Mouse (Mus musculus) heart, postnatal 0 days (tissue): ENCODE data around the gene Defb13. TPM values are rescaled to one million over a fixed set of nuclear protein-coding genes. Genes with fewer than 3 reads are reported as not detected.

Experiments used
- ATAC-seq: fragments of 200-750 bp; cut with Nextera tagmentation; 2 replicates; pipeline ENCODE4 v1.8.0; 2017; ENCODE audit warnings: low read depth, moderate number of reproducible peaks, moderate library complexity; ENCODE audit not compliant: insufficient read depth
- DNase-seq: peaks from one replicate; pipeline ENCODE4 v3.0.0-alpha.2; 2016; ENCODE audit warnings: low spot score
- H3K27ac ChIP-seq: fragments of 300-500 bp; sonication (generic); 2 replicates; pipeline ENCODE4 v1.5.1; 2014; ENCODE audit warnings: low read depth, mild to moderate bottlenecking
- H3K27me3 ChIP-seq: fragments of 300-500 bp; sonication (generic); 2 replicates; pipeline ENCODE4 v1.6.1; 2014; ENCODE audit warnings: low read length, mixed read lengths; ENCODE audit not compliant: control insufficient read depth, insufficient read depth
- H3K36me3 ChIP-seq: fragments of 300-500 bp; sonication (generic); replicated peaks from 2 replicates; pipeline ENCODE4 v1.6.1; 2014; ENCODE audit warnings: low read length, mixed read lengths; ENCODE audit not compliant: control insufficient read depth, insufficient read depth
- H3K4me1 ChIP-seq: fragments of 300-500 bp; sonication (generic); 2 replicates; pipeline ENCODE4 v1.6.1; 2014; ENCODE audit warnings: antibody characterized with exemption; ENCODE audit not compliant: control insufficient read depth, insufficient read depth
- H3K4me2 ChIP-seq: fragments of 300-500 bp; sonication (generic); 2 replicates; pipeline ENCODE4 v1.6.1; 2014; ENCODE audit warnings: low read depth, mild to moderate bottlenecking, low read length, moderate library complexity
- H3K4me3 ChIP-seq: fragments of 300-500 bp; sonication (generic); 2 replicates; pipeline ENCODE4 v1.5.1; 2014; ENCODE audit warnings: low read depth, low read length
- H3K9ac ChIP-seq: fragments of 300-500 bp; sonication (generic); replicated peaks from 2 replicates; pipeline ENCODE4 v1.6.1; 2014; ENCODE audit warnings: low read depth, low read length, mixed read lengths
- H3K9me3 ChIP-seq: fragments of 300-500 bp; sonication (generic); replicated peaks from 2 replicates; pipeline ENCODE4 v1.6.1; 2016; ENCODE audit warnings: low read length; ENCODE audit not compliant: control insufficient read depth
- CTCF ChIP-seq: IDR thresholded peaks from 2 replicates; pipeline ENCODE4 v1.5.1; 2016; ENCODE audit warnings: antibody characterized with exemption, control low read depth, low read depth
- EP300 ChIP-seq: IDR thresholded peaks from 2 replicates; pipeline ENCODE4 v1.6.1; 2016; ENCODE audit warnings: antibody characterized with exemption, low read depth
- WGBS: fragments of 180-500 bp; shearing (Covaris S2); extraction: QIAGEN DNeasy Blood & Tissue Kit; methylation state at CpG from one replicate; pipeline ENCODE4 v1.1.7; 2014; 5-methylcytosine and 5-hydroxymethylcytosine counted together
- polyA plus RNA-seq: library from polyadenylated mRNA; unstranded; fragments of >200 nt; fragmentation: Nextera tagmentation; extraction: Ambion mirVana; gene quantifications from 2 replicates; pipeline ENCODE4 v1.2.1, GENCODE M21; 2015
- total RNA-seq: library from RNA; depleted of rRNA; stranded (reverse); fragments of >200 nt; gene quantifications from 2 replicates; pipeline ENCODE4 v1.2.3, GENCODE M21; 2014; ENCODE audit warnings: low replicate concordance; rRNA removed

Gene Defb13
- total and polyA plus RNA-seq, 2 experiments from 2014 or later: not detected

DNA sequence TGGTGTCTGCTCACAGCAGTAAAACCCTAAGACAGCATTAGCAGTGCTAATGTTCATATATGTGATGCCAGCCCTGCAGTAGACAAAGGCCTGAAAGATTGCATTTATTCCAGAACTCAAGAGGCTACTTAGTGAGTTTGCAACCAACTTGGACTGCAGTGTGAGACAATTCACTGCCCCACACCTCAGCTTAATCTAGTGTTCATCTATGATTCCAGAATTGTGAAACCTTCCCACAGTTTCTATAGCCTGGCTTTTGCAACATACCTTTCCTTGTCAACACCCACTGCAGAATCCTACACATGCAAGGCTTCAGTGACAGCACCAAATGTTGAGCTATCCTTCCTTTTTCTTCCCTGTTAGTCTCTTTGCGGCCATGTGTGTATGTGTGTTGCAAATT lies 20.1 kb downstream of the Defb13 start:
- WGBS: 63% methylated on average over 1 of the region's 1 CpGs
- Histone ChIP-seq H3K9me3 (no peaks in the 10 kb centered on the region), H3K27ac (no peak overlapping the region), H3K4me1 (no peaks in the 10 kb centered on the region), H3K36me3 (no peaks in the 10 kb centered on the region), H3K4me3 (no peak overlapping the region), H3K9ac (no peak overlapping the region), H3K4me2 (no peak overlapping the region), H3K27me3 (no peaks in the 10 kb centered on the region)
- DNase-seq: no peak
- no peak for TF ChIP-seq CTCF
- TF ChIP-seq EP300: no peak
- no peak for ATAC-seq

DNA sequence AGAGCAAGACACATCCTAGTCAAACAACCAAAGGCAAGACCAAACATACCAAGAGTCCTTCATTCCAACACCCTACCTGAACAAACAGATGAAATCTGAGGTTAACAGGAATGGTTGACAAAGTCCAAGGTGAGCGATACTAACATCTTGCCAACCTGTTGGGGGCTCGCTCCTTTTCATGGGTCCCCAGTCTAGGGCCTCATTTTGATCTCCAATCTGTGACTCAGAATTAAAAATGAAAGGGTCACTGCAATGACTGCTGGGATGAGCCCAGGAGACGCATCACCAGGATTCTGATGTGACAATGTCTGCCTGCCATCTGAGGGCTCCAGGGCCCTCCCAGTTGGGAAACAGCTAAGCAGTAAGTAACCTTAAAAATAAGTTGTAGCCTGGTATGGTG lies 22.9 kb downstream of the Defb13 start, which contains the start of gene Ccdc70:
Ccdc70 (plus strand) TSS at position 301 of the 400 bp plus-strand sequence.
- H3K36me3 ChIP-seq: no peaks in the 10 kb centered on the region
- no peak for ATAC-seq
- H3K4me2 ChIP-seq: no peak within 1 kb of the TSS
- H3K27me3 ChIP-seq: no peaks in the 10 kb centered on the region
- H3K9me3 ChIP-seq: no peaks in the 10 kb centered on the region
- H3K27ac ChIP-seq: no peak within 1 kb of the TSS
- no peak within 1 kb of the TSS for H3K9ac ChIP-seq
- no peaks in the 10 kb centered on the region for H3K4me1 ChIP-seq
- H3K4me3 ChIP-seq: no peak within 1 kb of the TSS
- WGBS: 81% methylated on average over 3 of the region's 3 CpGs
- no peak for DNase-seq
- TF ChIP-seq CTCF: no peak
- no peak for TF ChIP-seq EP300

DNA sequence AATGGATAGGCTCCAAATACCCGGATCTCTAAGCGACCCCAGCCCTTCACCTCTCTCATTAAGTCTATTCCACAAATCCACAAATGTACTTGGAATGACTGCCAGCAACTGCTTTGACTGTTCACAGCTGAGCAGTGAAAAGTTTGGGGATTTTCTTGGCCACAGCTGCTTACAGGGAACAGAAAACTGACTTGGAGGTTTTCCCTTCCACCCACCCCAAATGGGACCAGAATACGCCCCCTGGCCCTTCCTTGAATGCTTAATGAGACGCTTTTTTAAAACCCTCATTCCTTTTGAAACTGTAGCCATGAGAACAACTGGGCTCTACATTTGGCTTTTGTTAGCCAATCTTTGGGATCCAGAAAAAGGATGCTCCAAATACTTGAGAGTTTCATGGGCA lies 31.6 kb downstream of the Defb13 start:
- no peak overlapping the region for H3K27ac ChIP-seq
- H3K9ac ChIP-seq: no peak overlapping the region
- no peaks in the 10 kb centered on the region for H3K9me3 ChIP-seq
- 51% methylated on average over 4 of the region's 4 CpGs for WGBS
- no peak for TF ChIP-seq EP300
- no peak for TF ChIP-seq CTCF
- no peak overlapping the region for H3K4me3 ChIP-seq
- H3K27me3 ChIP-seq: no peaks in the 10 kb centered on the region
- no peak overlapping the region for H3K4me2 ChIP-seq
- H3K36me3 ChIP-seq: no peaks in the 10 kb centered on the region
- DNase-seq (no peak), ATAC-seq (no peak)
- no peaks in the 10 kb centered on the region for H3K4me1 ChIP-seq

DNA sequence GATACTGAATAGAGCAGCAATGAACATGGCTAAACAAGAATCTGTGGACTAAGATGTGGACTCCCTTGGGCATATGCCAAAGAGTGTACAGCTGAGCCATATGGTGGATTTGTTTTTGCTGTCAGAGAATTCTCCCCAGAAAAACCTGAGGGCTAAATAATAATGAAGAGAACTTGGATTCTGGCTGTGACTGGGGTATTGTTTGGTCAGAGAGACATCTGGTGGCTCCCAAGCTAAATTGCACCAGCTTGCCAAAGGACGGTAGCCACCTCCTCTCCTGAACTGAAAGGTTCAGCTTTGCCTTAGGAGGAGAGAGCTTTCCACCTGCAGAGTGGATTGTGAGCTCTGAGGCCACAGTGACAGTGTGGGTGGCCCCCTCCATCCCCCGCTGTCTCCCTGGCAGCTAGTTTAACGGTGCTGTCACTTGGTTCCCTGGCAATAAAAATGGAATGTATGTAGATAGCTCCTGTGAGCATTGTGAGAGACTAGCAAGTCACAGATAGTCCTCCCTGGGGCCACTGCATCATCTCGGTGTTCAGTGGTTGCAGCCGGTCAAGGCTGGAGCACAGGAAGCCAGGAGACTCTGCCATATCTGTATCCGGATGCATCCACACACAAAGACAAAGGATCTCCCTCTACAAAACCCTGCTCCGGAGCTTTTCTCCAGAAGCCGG lies 35.2 kb downstream of the Defb13 start:
- H3K27me3 ChIP-seq: no peaks in the 10 kb centered on the region
- H3K9me3 ChIP-seq: no peaks in the 10 kb centered on the region
- H3K4me3 ChIP-seq: no peak overlapping the region
- no peak overlapping the region for H3K27ac ChIP-seq
- WGBS: 54% methylated on average over 8 of the region's 8 CpGs
- TF ChIP-seq CTCF: peak; percentile 33
- no peak for TF ChIP-seq EP300
- H3K4me2 ChIP-seq: no peak overlapping the region
- H3K36me3 ChIP-seq: no peaks in the 10 kb centered on the region
- no peak for ATAC-seq
- no peak overlapping the region for H3K9ac ChIP-seq
- no peak for DNase-seq
- H3K4me1 ChIP-seq: no peaks in the 10 kb centered on the region

DNA sequence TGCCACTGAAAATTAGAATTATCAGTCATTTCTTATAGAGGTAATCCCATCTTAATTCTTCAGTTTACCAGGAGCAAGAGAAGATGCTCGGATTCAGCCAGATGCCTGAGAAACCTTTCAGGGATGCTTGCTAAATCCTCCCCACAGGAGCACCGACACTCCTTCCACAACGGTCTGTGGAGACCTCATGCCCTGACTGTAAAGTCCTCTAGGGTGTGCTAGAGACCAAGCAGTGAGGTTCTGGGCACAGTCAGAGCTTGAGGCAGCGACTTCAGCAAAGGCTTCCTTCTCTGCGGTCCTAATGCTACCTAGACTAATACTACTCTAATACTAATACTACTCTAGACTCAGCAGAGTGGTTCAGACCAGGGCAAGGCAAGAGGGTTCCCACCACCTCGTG lies 45.6 kb downstream of the Defb13 start:
- Histone ChIP-seq H3K4me2 (no peak overlapping the region), H3K4me3 (no peak overlapping the region), H3K27me3 (no peaks in the 10 kb centered on the region), H3K9me3 (no peaks in the 10 kb centered on the region), H3K36me3 (no peaks in the 10 kb centered on the region), H3K27ac (no peak overlapping the region), H3K9ac (no peak overlapping the region), H3K4me1 (no peaks in the 10 kb centered on the region)
- TF ChIP-seq EP300 (no peak), CTCF (peak; percentile 83)
- WGBS: 17% methylated on average over 6 of the region's 6 CpGs
- peak; percentile 23 for DNase-seq
- peak; percentile 64 for ATAC-seq

DNA sequence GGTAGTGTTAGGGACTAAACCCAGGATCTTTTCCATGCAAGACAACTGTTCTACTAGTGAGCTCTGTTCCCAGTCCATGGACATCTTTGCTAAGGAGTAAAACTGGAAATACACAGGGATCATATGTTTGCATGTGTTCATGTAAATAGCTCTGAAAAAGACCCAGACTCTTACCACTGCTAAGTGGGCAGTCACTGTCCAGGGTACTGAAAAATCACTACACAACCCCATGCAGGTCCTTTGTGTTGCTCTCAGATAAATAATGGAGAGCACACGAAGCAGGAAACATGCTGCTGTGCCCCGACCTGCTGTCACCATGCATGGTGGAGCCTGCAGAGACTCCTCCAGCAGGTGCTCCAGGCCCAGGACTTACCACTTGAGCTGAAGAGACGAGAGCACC lies 48.6 kb downstream of the Defb13 start:
- H3K4me2 ChIP-seq: no peak overlapping the region
- peak; percentile 7 for DNase-seq
- H3K36me3 ChIP-seq: no peaks in the 10 kb centered on the region
- no peak overlapping the region for H3K4me3 ChIP-seq
- 36% methylated on average over 3 of the region's 3 CpGs for WGBS
- TF ChIP-seq CTCF: no peak
- no peak for TF ChIP-seq EP300
- no peaks in the 10 kb centered on the region for H3K9me3 ChIP-seq
- H3K9ac ChIP-seq: no peak overlapping the region
- ATAC-seq: no peak
- H3K27ac ChIP-seq: no peak overlapping the region
- H3K27me3 ChIP-seq: no peaks in the 10 kb centered on the region
- H3K4me1 ChIP-seq: no peaks in the 10 kb centered on the region

Other genes starting within 250 kb of the Defb13 start
- not detected in 2 replicates for gene AY761184, start 243.1 kb upstream of the Defb13 start, total RNA-seq
- not detected in 2 replicates for gene AY761184, start 243.1 kb upstream of the Defb13 start, polyA plus RNA-seq
- gene Defa24, start 212.3 kb upstream of the Defb13 start, total RNA-seq: not detected in 2 replicates
- not detected in 2 replicates for gene Defa24, start 212.3 kb upstream of the Defb13 start, polyA plus RNA-seq
- not detected in 2 replicates for gene Defb50, start 123.2 kb upstream of the Defb13 start, total RNA-seq
- not detected in 2 replicates for gene Defb50, start 123.2 kb upstream of the Defb13 start, polyA plus RNA-seq
- not detected in 2 replicates for gene Defb2, start 106.8 kb upstream of the Defb13 start, total RNA-seq
- not detected in 2 replicates for gene Defb2, start 106.8 kb upstream of the Defb13 start, polyA plus RNA-seq
- not detected in 2 replicates for gene Defb10, start 87.9 kb upstream of the Defb13 start, total RNA-seq
- gene Defb10, start 87.9 kb upstream of the Defb13 start, polyA plus RNA-seq: not detected in 2 replicates
- not detected in 2 replicates for gene Defb9, start 61.3 kb upstream of the Defb13 start, total RNA-seq
- gene Defb9, start 61.3 kb upstream of the Defb13 start, polyA plus RNA-seq: not detected in 2 replicates
- gene Defb11, start 40.4 kb upstream of the Defb13 start, total RNA-seq: not detected in 2 replicates
- gene Defb11, start 40.4 kb upstream of the Defb13 start, polyA plus RNA-seq: not detected in 2 replicates
- gene Defb15, start 14.1 kb upstream of the Defb13 start, total RNA-seq: not detected in 2 replicates
- gene Defb15, start 14.1 kb upstream of the Defb13 start, polyA plus RNA-seq: not detected in 2 replicates
- not detected in 2 replicates for gene Defb35, start 8.4 kb upstream of the Defb13 start, total RNA-seq
- not detected in 2 replicates for gene Defb35, start 8.4 kb upstream of the Defb13 start, polyA plus RNA-seq
- gene Fam90a1a, start 12.0 kb downstream of the Defb13 start, total RNA-seq: not detected in 2 replicates
- not detected in 2 replicates for gene Fam90a1a, start 12.0 kb downstream of the Defb13 start, polyA plus RNA-seq
- not detected in 2 replicates for gene Ccdc70, start 23.0 kb downstream of the Defb13 start, total RNA-seq
- gene Ccdc70, start 23.0 kb downstream of the Defb13 start, polyA plus RNA-seq: not detected in 2 replicates
- gene Atp7b, start 113.5 kb downstream of the Defb13 start, total RNA-seq: 0.50 and 1.2 TPM in 2 replicates
- 0.12 and 0.22 TPM in 2 replicates for gene Atp7b, start 113.5 kb downstream of the Defb13 start, polyA plus RNA-seq
- 16.3 and 46.8 TPM in 2 replicates for gene Alg11, start 114.0 kb downstream of the Defb13 start, total RNA-seq
- 7.5 and 8.2 TPM in 2 replicates for gene Alg11, start 114.0 kb downstream of the Defb13 start, polyA plus RNA-seq
- not detected in 2 replicates for gene Nek5, start 178.3 kb downstream of the Defb13 start, total RNA-seq
- 0.18 and 0.43 TPM in 2 replicates for gene Nek5, start 178.3 kb downstream of the Defb13 start, polyA plus RNA-seq
- gene Nek3, start 219.7 kb downstream of the Defb13 start, total RNA-seq: 1.2 and 3.8 TPM in 2 replicates
- gene Nek3, start 219.7 kb downstream of the Defb13 start, polyA plus RNA-seq: 2.7 and 3.4 TPM in 2 replicates
- 24.9 and 30.0 TPM in 2 replicates for gene Ckap2, start 239.1 kb downstream of the Defb13 start, total RNA-seq
- gene Ckap2, start 239.1 kb downstream of the Defb13 start, polyA plus RNA-seq: 14.3 and 15.0 TPM in 2 replicates
- 14.0 and 18.1 TPM in 2 replicates for gene Vps36, start 246.0 kb downstream of the Defb13 start, total RNA-seq
- 19.5 and 20.9 TPM in 2 replicates for gene Vps36, start 246.0 kb downstream of the Defb13 start, polyA plus RNA-seq